Mouse (Mus musculus) urinary bladder, postnatal 0 days (tissue): ENCODE measurements around the gene Acacb. TPM values are rescaled to one million over a fixed set of nuclear protein-coding genes. Genes with fewer than 3 reads are reported as not detected.

Experiments
- polyA plus RNA-seq: library from polyadenylated mRNA; unstranded; fragments of >200 nt; fragmentation: Nextera tagmentation; extraction: Ambion mirVana; gene quantifications from 2 replicates; pipeline ENCODE4 v1.2.1, GENCODE M21; 2015

Acacb gene
- 1.4 and 1.5 TPM in 2 replicates for polyA plus RNA-seq

DNA sequence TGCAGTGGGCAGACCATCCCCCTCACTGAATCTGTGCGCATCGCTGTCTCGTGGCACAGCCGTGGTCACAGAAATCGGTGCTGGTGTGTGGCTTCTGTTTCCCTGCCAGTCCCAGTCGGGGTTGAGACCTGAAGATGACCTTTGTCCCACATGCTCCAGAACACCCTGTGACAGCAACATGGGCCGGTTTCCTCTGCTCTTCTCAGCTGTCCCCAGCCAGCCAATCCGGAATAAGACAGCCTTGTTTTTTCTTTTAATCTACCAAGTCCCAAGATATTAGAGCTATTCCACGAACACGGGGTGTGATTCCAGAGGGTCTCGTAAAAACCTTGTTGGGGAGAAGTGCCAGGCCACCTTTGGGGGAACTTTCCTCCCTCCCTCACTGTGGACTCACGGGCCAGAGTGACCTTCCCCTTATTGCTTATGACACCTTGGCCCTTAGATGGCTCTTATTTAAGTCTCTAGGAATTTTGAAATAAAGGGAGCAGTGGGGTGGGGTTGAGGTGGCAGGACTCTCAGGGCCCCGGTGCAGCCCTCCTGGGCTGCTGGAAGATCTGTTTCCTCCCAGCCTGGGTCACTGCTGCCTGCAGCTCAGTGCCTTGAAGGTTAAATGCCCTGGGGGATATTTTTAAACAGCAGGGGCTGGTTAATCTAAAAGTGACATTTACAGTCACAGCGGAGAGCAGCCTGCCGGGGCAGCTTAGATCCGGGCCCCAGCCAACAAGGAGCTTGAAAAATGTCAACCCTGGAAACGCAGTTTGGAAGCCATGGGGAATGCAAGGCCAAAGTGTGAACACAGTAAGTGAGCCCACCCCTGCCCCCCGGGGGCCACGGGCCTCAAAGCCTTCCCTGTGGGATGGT, at the start of gene Acacb:
Gene Acacb, plus strand, starts transcription at position 508 of the 861 bp plus-strand sequence.

DNA sequence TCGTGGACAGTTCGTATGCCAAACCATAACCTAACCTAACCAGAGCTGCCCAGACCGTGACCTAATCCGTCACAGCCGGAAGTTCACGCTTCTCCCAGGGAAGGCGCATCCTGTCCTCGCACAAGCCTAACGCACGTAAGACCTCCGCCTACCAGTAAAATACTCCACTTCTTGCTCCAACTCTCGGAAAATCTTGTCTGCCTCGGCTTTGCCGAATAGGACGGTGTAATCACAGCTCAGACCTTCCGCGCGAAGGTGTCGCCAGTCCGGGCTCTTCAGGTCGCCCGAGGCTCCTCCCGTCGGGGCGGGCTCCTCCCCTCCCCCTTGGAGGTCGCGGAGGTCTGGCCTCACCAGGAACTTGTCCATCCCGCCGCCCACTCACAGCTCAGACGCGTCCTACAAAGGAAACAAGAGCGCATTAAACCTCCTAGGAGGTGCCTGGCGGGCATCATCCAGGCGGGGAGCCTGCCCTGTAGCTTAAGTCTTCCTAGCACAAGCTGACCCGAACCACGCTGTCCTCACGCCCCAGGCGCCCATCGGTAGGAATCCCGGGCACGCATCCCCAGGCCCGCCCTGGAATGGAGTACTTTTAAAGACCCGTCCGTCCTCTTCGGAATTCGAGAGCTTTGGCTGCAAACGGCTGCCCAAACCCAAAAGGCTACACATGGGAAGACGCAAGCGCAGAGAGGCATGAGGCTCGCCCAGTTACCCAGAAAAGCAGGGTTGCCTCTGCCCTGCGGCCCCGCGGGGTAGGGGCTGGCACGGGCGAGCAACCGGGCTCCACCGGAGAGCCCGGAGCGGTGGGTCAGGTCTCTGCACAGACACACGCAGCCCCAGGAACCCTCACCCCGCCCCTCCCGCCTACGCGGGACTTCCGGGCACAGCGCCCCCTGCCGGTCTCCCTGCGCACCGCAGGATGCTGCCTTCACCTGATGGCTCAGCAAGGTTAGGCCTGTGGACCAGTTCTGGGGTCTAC, 18.7 kb upstream of the Acacb start, which contains the start of gene Alkbh2:
Gene Alkbh2, minus strand, starts transcription at position 845 of the 976 bp plus-strand sequence.

GRCm38 (mm10) chr5:114130211-114130605, 16.1 kb upstream of the Acacb start, which contains the start of gene Ung:
TSS of gene Ung (plus strand) at chr5:114130386.

DNA sequence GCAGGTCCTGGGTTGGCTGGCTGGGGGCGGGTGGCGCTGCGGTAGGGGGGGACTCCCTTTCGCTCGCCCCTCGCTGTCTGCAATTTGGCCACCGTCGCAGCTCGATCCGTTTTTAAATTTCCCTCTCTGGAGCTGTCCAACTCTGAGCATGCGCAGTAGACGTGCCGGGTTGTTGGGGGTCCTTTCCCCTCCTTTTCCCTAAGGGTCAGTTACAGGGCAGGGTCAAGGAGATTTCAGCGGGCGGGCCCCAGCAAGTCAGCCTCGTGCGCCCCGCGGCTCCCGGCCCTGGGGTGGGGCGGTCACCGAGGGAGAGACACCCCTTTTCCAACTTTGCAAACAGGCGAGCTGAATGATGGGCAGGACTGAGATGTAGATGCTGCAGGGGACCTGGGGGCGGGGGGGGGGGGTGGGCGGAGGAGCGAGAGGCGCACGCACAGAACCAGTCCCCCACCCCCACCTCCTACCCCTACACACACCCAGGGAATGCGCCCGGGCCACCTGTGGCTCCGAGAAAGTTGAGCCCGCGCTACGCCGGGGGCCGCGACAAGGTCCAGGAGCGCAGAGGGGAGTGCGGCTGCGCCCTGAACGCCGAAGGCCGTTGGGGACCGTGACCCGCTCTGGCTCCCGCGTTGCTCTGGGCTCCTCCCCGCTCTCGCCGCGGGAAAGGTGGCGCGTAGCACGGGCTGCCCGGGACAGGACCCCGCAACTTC, 127.5 kb downstream of the Acacb start, which contains the start of gene Foxn4:
Gene Foxn4, minus strand, starts transcription at position 115 of the 710 bp plus-strand sequence.

DNA sequence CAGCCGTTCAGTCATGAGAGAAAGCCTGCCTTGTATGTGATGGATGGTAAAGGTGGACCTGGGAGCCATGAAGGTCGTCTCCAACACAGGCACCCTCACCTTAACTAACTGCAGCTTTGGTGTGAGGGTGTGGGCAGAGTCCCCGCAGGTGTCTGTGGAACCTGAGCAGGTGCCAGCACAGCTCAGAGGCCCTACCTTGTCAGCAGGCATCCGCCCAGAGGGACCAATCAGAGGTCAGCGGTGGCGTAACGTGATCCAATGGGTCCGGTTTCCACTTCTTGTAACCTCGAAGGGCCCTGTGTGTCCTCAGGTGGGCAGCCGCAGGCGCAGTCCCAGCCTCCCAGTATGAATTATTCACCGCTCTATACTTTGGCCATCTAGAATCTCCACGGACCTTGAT, 142.5 kb downstream of the Acacb start, which contains the start of gene Myo1h:
Gene Myo1h, plus strand, starts transcription at position 293 of the 400 bp plus-strand sequence.

Other genes with a start within 250 kb of the Acacb start
- 228 and 270 TPM in 2 replicates for gene Coro1c, start 237.8 kb upstream of the Acacb start, polyA plus RNA-seq
- gene Ssh1, start 152.6 kb upstream of the Acacb start, polyA plus RNA-seq = 7.4 and 9.3 TPM in 2 replicates
- gene Dao, start 142.8 kb upstream of the Acacb start, polyA plus RNA-seq = not detected in 2 replicates
- gene Usp30, start 81.1 kb upstream of the Acacb start, polyA plus RNA-seq = 5.6 and 7.1 TPM in 2 replicates
- gene Svop, start 55.0 kb upstream of the Acacb start, polyA plus RNA-seq = not detected in 2 replicates
- gene Alkbh2, start 18.3 kb upstream of the Acacb start, polyA plus RNA-seq = 6.0 and 6.7 TPM in 2 replicates
- gene Ung, start 16.1 kb upstream of the Acacb start, polyA plus RNA-seq = 12.4 and 15.8 TPM in 2 replicates
- not detected in 2 replicates for gene Foxn4, start 127.3 kb downstream of the Acacb start, polyA plus RNA-seq
- gene Myo1h, start 142.6 kb downstream of the Acacb start, polyA plus RNA-seq = 3.1 and 4.0 TPM in 2 replicates
- gene Kctd10, start 234.0 kb downstream of the Acacb start, polyA plus RNA-seq = 162 and 192 TPM in 2 replicates
- 22.5 and 25.0 TPM in 2 replicates for gene Ube3b, start 234.1 kb downstream of the Acacb start, polyA plus RNA-seq